ENCODE assay signal across 13 mouse cellular contexts in the genomic region with DNA sequence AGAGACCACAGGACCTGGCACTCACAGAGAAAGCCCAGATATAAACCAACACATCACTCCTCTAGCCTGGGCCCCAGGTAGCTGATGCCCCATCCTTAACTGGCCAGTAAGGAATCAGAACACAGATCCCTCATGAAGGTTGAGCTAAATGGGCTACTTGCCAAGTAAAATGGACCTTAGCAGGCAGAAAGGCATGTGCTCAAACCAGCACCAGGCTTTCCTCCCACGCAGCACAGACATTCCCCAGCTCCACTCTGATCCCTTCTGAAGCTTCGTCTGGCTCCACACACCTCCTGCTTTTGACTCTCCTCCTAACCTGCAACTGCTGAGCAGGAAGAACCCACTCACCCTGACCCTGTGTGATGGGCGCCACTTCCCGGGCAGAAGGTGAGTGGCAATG.
"Had no signal": no experiment of that assay in that cellular context is flagged by ENCODE, and none has a peak within 500 bp of the region (broad histone marks: within the 10 kb centered on the region; RNA-seq: fewer than 3 reads in every experiment).

No protein-coding gene starts in this region.

- H3K4me3 ChIP-seq: midbrain, embryonic 13.5 days; midbrain, embryonic 15.5 days; neural tube, embryonic 12.5 days; stomach, embryonic 15.5 days had no signal

- DNase-seq: lung, adult 18-20 months; lung, embryonic 14.5 days; lung, postnatal 10 days; lung, postnatal 4 days; right cerebral cortex, postnatal 14 days; thymus, adult 2 months; thymus, postnatal 25 days; thymus, postnatal 4 days had no signal

- H3K9me3 ChIP-seq: midbrain, embryonic 13.5 days; midbrain, embryonic 15.5 days; neural tube, embryonic 12.5 days; stomach, embryonic 15.5 days had no signal

- H3K27me3 ChIP-seq: midbrain, embryonic 13.5 days; midbrain, embryonic 15.5 days; neural tube, embryonic 12.5 days; stomach, embryonic 15.5 days had no signal

- ATAC-seq: midbrain, embryonic 13.5 days; midbrain, embryonic 15.5 days had no signal

- H3K27ac ChIP-seq: midbrain, embryonic 13.5 days; midbrain, embryonic 15.5 days; neural tube, embryonic 12.5 days; stomach, embryonic 15.5 days; stomach, postnatal 0 days had no signal
